25 mouse cellular contexts compared by ENCODE assay signal in the genomic region with DNA sequence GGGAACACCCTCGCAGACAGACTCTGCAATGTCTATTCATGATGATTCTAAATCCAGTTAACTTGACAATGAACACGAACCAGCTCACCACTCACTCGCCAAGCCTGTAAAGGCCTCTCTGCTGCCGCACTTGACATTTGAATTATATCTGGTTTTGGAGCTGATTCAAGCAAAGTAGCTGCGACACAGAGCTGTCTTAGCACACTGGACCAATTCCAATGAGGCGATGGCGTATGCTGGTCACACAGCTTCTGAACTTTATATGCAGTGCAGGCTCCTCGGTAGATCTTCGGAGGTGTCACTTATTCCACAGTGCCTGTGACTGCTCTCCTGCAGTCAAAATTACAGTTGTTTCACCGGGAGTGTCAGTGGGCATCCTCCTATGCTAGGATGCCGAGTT.
DNase-seq lines count a peak whose midpoint lies in the region; ATAC-seq and TF ChIP-seq lines count a peak whose summit lies in the region.
"Had no signal": no experiment of that assay in that cellular context is flagged by ENCODE, and none has a peak within 500 bp of the region (broad histone marks: within the 10 kb centered on the region; RNA-seq: fewer than 3 reads in every experiment).

No protein-coding gene starts in this region.

- DNase-seq in frontal cortex, postnatal 14 days (ENCODE audit: low spot score in 2 of 2) = no peak
- peak; percentile 61 for DNase-seq in lung, embryonic 14.5 days
- no peak for DNase-seq in lung, adult 2 months
- DNase-seq in adipocyte (ENCODE audit: low spot score) = peak; percentile 22
- no peak for DNase-seq in limb, embryonic 10.5 days (ENCODE audit: low spot score)
- DNase-seq: adrenal gland, postnatal 10 days; adrenal gland, postnatal 36 days; cerebellum, adult 11 months; cerebellum, adult 2 months; cerebellum, adult 9-11 months; cerebellum, postnatal 25 days; forebrain, postnatal 0 days; gastrocnemius, postnatal 10 days; gastrocnemius, postnatal 36 days; heart, adult 2 months; heart, postnatal 36 days had no signal

- no peak overlapping the region for H3K4me2 ChIP-seq in lung, embryonic 14.5 days
- H3K4me2 ChIP-seq: embryonic facial prominence, embryonic 12.5 days; embryonic facial prominence, embryonic 15.5 days; heart, embryonic 13.5 days; hindbrain, embryonic 13.5 days had no signal

- H3K27me3 ChIP-seq in lung, embryonic 14.5 days (ENCODE audit: insufficient read depth, low read length) = no peaks in the 10 kb centered on the region
- H3K27me3 ChIP-seq in limb, embryonic 10.5 days (ENCODE audit: low read depth, poor library complexity, severe bottlenecking) = no peaks in the 10 kb centered on the region
- H3K27me3 ChIP-seq: embryonic facial prominence, embryonic 12.5 days; embryonic facial prominence, embryonic 15.5 days; hindbrain, embryonic 13.5 days had no signal

- H3K36me3 ChIP-seq in lung, embryonic 14.5 days (ENCODE audit: insufficient read depth) = no peaks in the 10 kb centered on the region
- H3K36me3 ChIP-seq in limb, embryonic 10.5 days = no peaks in the 10 kb centered on the region
- H3K36me3 ChIP-seq: embryonic facial prominence, embryonic 12.5 days; embryonic facial prominence, embryonic 15.5 days; heart, embryonic 10.5 days; heart, embryonic 13.5 days; hindbrain, embryonic 10.5 days; hindbrain, embryonic 13.5 days had no signal

- no peak overlapping the region for H3K27ac ChIP-seq in lung, embryonic 14.5 days (ENCODE audit: low read depth)
- no peak overlapping the region for H3K27ac ChIP-seq in limb, embryonic 10.5 days
- H3K27ac ChIP-seq: embryonic facial prominence, embryonic 12.5 days; embryonic facial prominence, embryonic 15.5 days; heart, adult 2 months; heart, embryonic 10.5 days; heart, embryonic 13.5 days; hindbrain, embryonic 10.5 days; hindbrain, embryonic 13.5 days had no signal

- no peak overlapping the region for H3K9ac ChIP-seq in lung, embryonic 14.5 days
- H3K9ac ChIP-seq: embryonic facial prominence, embryonic 12.5 days; embryonic facial prominence, embryonic 15.5 days; forebrain, postnatal 0 days; heart, embryonic 13.5 days; hindbrain, embryonic 13.5 days had no signal

- H3K4me3 ChIP-seq in lung, embryonic 14.5 days (ENCODE audit: low read depth, low read length) = no peak overlapping the region
- no peak overlapping the region for H3K4me3 ChIP-seq in lung, adult 2 months (replicated peaks; ENCODE audit: extremely low read depth, low read depth, low read length)
- H3K4me3 ChIP-seq in limb, embryonic 10.5 days = no peak overlapping the region
- H3K4me3 ChIP-seq: embryonic facial prominence, embryonic 12.5 days; embryonic facial prominence, embryonic 15.5 days; heart, adult 2 months; heart, embryonic 10.5 days; heart, embryonic 13.5 days; hindbrain, embryonic 10.5 days; hindbrain, embryonic 13.5 days had no signal

- H3K4me1 ChIP-seq in lung, embryonic 14.5 days (ENCODE audit: insufficient read depth) = no peaks in the 10 kb centered on the region
- H3K4me1 ChIP-seq in lung, adult 2 months (ENCODE audit: control insufficient read depth, insufficient read depth, low read length) = no peaks in the 10 kb centered on the region
- no peaks in the 10 kb centered on the region for H3K4me1 ChIP-seq in limb, embryonic 10.5 days
- H3K4me1 ChIP-seq: embryonic facial prominence, embryonic 12.5 days; embryonic facial prominence, embryonic 15.5 days; heart, embryonic 10.5 days; heart, embryonic 13.5 days; hindbrain, embryonic 10.5 days; hindbrain, embryonic 13.5 days had no signal

- WGBS in lung, embryonic 14.5 days = 71% methylated on average over 11 of the region's 11 CpGs
- 78% methylated on average over 11 of the region's 11 CpGs for WGBS in lung, adult 2 months
- 94% methylated on average over 11 of the region's 11 CpGs for whole genome bisulfite sequencing in limb, embryonic 10.5 days

- no peak for TF ChIP-seq POLR2A in lung, adult 2 months (IDR thresholded peaks at IDR 0.05; ENCODE audit: borderline replicate concordance, extremely low read depth, low read depth, low read length)

- TF ChIP-seq CTCF in lung, embryonic 14.5 days (IDR thresholded peaks at IDR 0.05; ENCODE audit: low read depth) = no peak
- no peak for TF ChIP-seq CTCF in lung, adult 2 months (IDR thresholded peaks at IDR 0.05; ENCODE audit: insufficient read depth, low read length)

- 0 out of 2 replicates have a peak, but pooled peaks have one; percentile 50 for ATAC-seq in frontal cortex, adult (ENCODE audit: low TSS enrichment)
- ATAC-seq in lung, embryonic 14.5 days (ENCODE audit: insufficient read depth) = no peak
- ATAC-seq: activated CD4-positive, CD25-positive, alpha-beta regulatory T cell, adult 4 months; forebrain, embryonic 14.5 days; forebrain, postnatal 0 days had no signal

- no peaks in the 10 kb centered on the region for H3K9me3 ChIP-seq in lung, embryonic 14.5 days (ENCODE audit: low read depth, low read length)
- no peaks in the 10 kb centered on the region for H3K9me3 ChIP-seq in limb, embryonic 10.5 days (replicated peaks)
- H3K9me3 ChIP-seq: embryonic facial prominence, embryonic 12.5 days; embryonic facial prominence, embryonic 15.5 days; heart, embryonic 10.5 days; heart, embryonic 13.5 days; hindbrain, embryonic 10.5 days; hindbrain, embryonic 13.5 days had no signal

Comparison
In these comparisons a context has a peak if more than half of its experiments do, and no peak if none do; other contexts are left out.
1. DNase-seq: peak in lung, embryonic 14.5 days (single experiment) and adipocyte (single experiment); none in frontal cortex, postnatal 14 days (0 of 2), lung, adult 2 months (single experiment) and limb, embryonic 10.5 days (single experiment).